Mouse (Mus musculus) T-cell, adult 66 days (primary cell): ENCODE results near the gene Olfr923. TPM values are rescaled to one million over a fixed set of nuclear protein-coding genes. Genes with fewer than 3 reads are reported as not detected.

Experiments used
- total RNA-seq, 2 experiments: library from RNA; stranded (reverse); gene quantifications; 3 replicates in 1 of 2; 4 replicates in 1 of 2; pipeline ENCODE4 v1.2.4; 2023

The Olfr923 gene
- total RNA-seq = not detected

DNA sequence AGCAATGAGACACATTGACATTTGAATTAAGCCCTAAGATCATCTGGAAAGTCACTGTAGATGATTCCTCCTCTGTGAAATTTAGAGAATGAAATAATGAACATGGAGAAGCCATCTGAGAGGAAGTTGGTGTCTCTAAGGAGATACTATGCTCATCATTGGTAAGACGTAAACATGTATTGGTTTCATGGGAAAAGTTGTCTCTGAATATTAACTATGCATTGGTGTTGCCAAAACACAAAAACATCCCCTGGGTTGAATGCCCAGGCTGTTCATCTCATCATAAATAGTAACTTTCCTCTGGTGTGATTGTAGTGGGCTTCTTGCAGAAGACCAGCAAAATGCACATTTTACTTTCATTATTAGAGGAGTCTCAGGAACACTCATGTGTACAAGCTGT, at the start of gene Olfr923:
TSS of gene Olfr923 (plus strand) at position 301 of the 400 bp plus-strand sequence.

DNA sequence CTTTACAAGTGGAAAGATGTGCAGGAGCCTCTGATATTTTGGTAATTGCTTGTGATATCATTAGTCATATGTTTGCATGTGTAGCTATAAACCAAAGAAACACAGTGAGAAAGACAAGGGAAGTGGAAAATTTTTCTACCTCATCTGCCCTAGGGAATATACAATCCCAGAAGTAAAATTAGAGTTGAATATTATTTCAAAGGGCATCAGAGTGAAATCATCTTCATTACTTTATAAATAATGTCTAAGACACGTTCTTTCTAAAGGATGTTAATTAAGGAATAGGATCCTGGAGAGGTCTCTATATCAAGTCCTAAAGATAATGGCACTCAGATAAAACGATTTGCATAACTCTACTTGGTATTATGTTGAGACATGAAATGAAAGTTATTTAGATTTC, 12.0 kb upstream of the Olfr923 start, which contains the start of gene Olfr922:
TSS of gene Olfr922 (plus strand) at position 301 of the 400 bp plus-strand sequence.

GRCm38 (mm10) chr9:38844149-38844548, 17.8 kb downstream of the Olfr923 start, which contains the start of gene Olfr924:
Gene Olfr924, plus strand, starts transcription at chr9:38844449.

GRCm38 (mm10) chr9:38854760-38855159, 28.4 kb downstream of the Olfr923 start, which contains the start of gene Olfr26:
Gene Olfr26, plus strand, starts transcription at chr9:38855060.

GRCm38 (mm10) chr9:38876826-38877225, 50.5 kb downstream of the Olfr923 start, which contains the start of gene Olfr926:
Gene Olfr926, plus strand, starts transcription at chr9:38877126.

Other genes with a start within 250 kb of the Olfr923 start
- gene Olfr912, start 246.4 kb upstream of the Olfr923 start, total RNA-seq = not detected
- not detected for gene Olfr913, start 233.8 kb upstream of the Olfr923 start, total RNA-seq
- gene Olfr914, start 221.4 kb upstream of the Olfr923 start, total RNA-seq = not detected
- gene Olfr916, start 166.7 kb upstream of the Olfr923 start, total RNA-seq = not detected
- gene Olfr917, start 160.7 kb upstream of the Olfr923 start, total RNA-seq = not detected
- not detected for gene Olfr918, start 151.9 kb upstream of the Olfr923 start, total RNA-seq
- gene Olfr919, start 122.9 kb upstream of the Olfr923 start, total RNA-seq = not detected
- gene Vwa5a, start 108.3 kb upstream of the Olfr923 start, total RNA-seq = 10 to 100 TPM in 1 of 2 experiments, 1 to 10 TPM in 1; 8.4 to 11.4 TPM
- gene Olfr920, start 74.2 kb upstream of the Olfr923 start, total RNA-seq = under 1 TPM; 0.09 to 0.15 TPM
- not detected for gene Olfr921, start 53.5 kb upstream of the Olfr923 start, total RNA-seq
- gene Olfr922, start 11.9 kb upstream of the Olfr923 start, total RNA-seq = not detected
- gene Olfr924, start 17.9 kb downstream of the Olfr923 start, total RNA-seq = not detected
- gene Olfr26, start 28.5 kb downstream of the Olfr923 start, total RNA-seq = not detected
- gene Olfr926, start 50.6 kb downstream of the Olfr923 start, total RNA-seq = not detected
- gene Olfr930, start 103.3 kb downstream of the Olfr923 start, total RNA-seq = not detected
- not detected for gene Olfr933, start 145.8 kb downstream of the Olfr923 start, total RNA-seq
- gene Olfr934, start 161.8 kb downstream of the Olfr923 start, total RNA-seq = not detected
- not detected for gene Olfr935, start 173.1 kb downstream of the Olfr923 start, total RNA-seq
- not detected for gene Olfr146, start 196.8 kb downstream of the Olfr923 start, total RNA-seq
- gene Olfr937, start 238.4 kb downstream of the Olfr923 start, total RNA-seq = not detected